Mouse (Mus musculus) frontal cortex, adult 2 months (tissue): Measurements from ENCODE around the gene Serpina3m. TPM values are rescaled to one million over a fixed set of nuclear protein-coding genes. Genes with fewer than 3 reads are reported as not detected.

Experiments
- polyA plus RNA-seq: library from polyadenylated mRNA; depleted of rRNA; stranded (reverse); fragments of >200 nt; gene quantifications from 2 replicates; pipeline ENCODE4 v1.2.3, GENCODE M21; 2012; rRNA removed

Serpina3m gene
- polyA plus RNA-seq, 1 experiment: not detected

Other genes with a start within 250 kb of the Serpina3m start
- gene Serpina5, start 237.4 kb upstream of the Serpina3m start, polyA plus RNA-seq: not detected in 2 replicates
- not detected in 2 replicates for gene Serpina3a, start 225.8 kb upstream of the Serpina3m start, polyA plus RNA-seq
- not detected in 2 replicates for gene Serpina3b, start 210.5 kb upstream of the Serpina3m start, polyA plus RNA-seq
- 0.06 TPM in 1 of 2 replicates, not detected in the other for gene Serpina3c, start 184.6 kb upstream of the Serpina3m start, polyA plus RNA-seq
- gene Serpina3f, start 123.9 kb upstream of the Serpina3m start, polyA plus RNA-seq: 0.06 TPM in 1 of 2 replicates, not detected in the other
- gene Serpina3g, start 102.2 kb upstream of the Serpina3m start, polyA plus RNA-seq: 0.24 and 0.27 TPM in 2 replicates
- not detected in 2 replicates for gene Serpina3i, start 75.4 kb upstream of the Serpina3m start, polyA plus RNA-seq
- not detected in 2 replicates for gene Serpina3j, start 23.9 kb upstream of the Serpina3m start, polyA plus RNA-seq
- not detected in 2 replicates for gene Serpina3k, start within 50 bp of the Serpina3m start, polyA plus RNA-seq
- gene Serpina3n, start 68.2 kb downstream of the Serpina3m start, polyA plus RNA-seq: 16.9 and 20.1 TPM in 2 replicates
- gene Gsc, start 134.8 kb downstream of the Serpina3m start, polyA plus RNA-seq: 0.13 TPM in 1 of 2 replicates, not detected in the other